Mouse (Mus musculus) heart, embryonic 16.5 days (tissue): ENCODE measurements at regions not wholly inside any gene's neighbourhood (a gene's known extent, or its start where the extent isn't known, plus 50 kb on each side); places are given as distances from the start of the nearest gene placed in this dataset.
"Not testable (repeated sequence)": the region's sequence is repeated elsewhere in the genome, so short reads cannot be mapped to it uniquely, and the experiment has no call there.

Experiments
- ATAC-seq: fragments of 200-750 bp; cut with Nextera tagmentation; replicated peaks from 2 replicates; pipeline ENCODE4 v1.8.0; 2017; ENCODE audit warnings: moderate number of reproducible peaks; ENCODE audit not compliant: insufficient read depth, low FRiP score; ENCODE audit errors: extremely low read depth
- H3K27ac ChIP-seq: fragments of 300-500 bp; sonication (generic); 2 replicates; pipeline ENCODE4 v1.5.1; 2014; ENCODE audit warnings: mild to moderate bottlenecking, low read length, control low read depth, moderate library complexity
- H3K27me3 ChIP-seq: fragments of 300-500 bp; sonication (generic); 2 replicates; pipeline ENCODE4 v1.6.1; 2014; ENCODE audit warnings: low read length, mixed read lengths; ENCODE audit not compliant: control insufficient read depth, insufficient read depth
- H3K36me3 ChIP-seq: fragments of 300-500 bp; sonication (generic); 2 replicates; pipeline ENCODE4 v1.6.1; 2014; ENCODE audit not compliant: control insufficient read depth, insufficient read depth
- H3K4me1 ChIP-seq: fragments of 300-500 bp; sonication (generic); 2 replicates; pipeline ENCODE4 v1.6.1; 2014; ENCODE audit warnings: low read length, mixed read lengths; ENCODE audit not compliant: control insufficient read depth, insufficient read depth
- H3K4me2 ChIP-seq: fragments of 300-500 bp; sonication (generic); 2 replicates; pipeline ENCODE4 v1.6.1; 2014; ENCODE audit warnings: low read depth, mild to moderate bottlenecking, control low read depth, low read length
- H3K4me3 ChIP-seq: fragments of 300-500 bp; sonication (generic); 2 replicates; pipeline ENCODE4 v1.5.1; 2014; ENCODE audit warnings: mild to moderate bottlenecking, control low read depth, low read length
- H3K9ac ChIP-seq: fragments of 300-500 bp; sonication (generic); 2 replicates; pipeline ENCODE4 v1.6.1; 2014; ENCODE audit warnings: low read length, control low read depth
- H3K9me3 ChIP-seq: fragments of 300-500 bp; sonication (generic); replicated peaks from 2 replicates; pipeline ENCODE4 v1.6.1; 2016; ENCODE audit warnings: low read length; ENCODE audit not compliant: control insufficient read depth
- WGBS: fragments of 180-500 bp; shearing (Covaris S2); extraction: QIAGEN DNeasy Blood & Tissue Kit; methylation state at CpG from one replicate; pipeline ENCODE4 v1.1.7; 2014; 5-methylcytosine and 5-hydroxymethylcytosine counted together

DNA sequence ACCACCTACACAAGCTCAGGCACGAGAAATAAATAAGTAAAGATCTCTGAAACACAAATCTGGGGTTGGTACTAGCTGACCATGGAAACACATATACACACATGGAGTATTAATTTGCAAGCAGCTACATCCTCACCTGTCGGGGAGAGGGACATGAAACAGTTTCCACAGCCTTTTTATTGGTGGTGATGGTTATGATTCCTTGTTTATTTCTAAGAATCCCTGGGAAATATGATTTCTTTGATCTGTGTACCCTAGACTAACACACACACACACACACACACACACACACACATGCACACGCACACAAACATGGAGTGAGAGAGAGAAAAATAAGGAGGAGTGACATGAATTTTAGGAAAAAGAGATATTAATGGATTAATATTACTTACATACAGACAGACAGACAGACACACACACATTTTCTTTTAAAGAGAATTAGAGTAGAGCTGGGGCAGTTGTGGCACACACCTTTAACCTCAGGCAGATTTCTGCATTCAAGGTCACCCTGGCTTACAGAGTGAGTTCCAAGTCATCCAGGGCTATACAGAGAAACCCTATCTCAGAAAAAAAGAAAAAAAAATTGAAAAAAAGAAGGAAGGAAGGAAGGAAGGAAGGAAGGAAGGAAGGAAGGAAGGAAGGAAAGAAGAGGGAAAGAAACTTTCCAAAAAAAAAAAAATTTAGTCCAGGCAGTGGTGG, 164.2 kb upstream of the Gdi2 start:
- H3K9ac ChIP-seq, ATAC-seq, H3K4me1 ChIP-seq, H3K4me2 ChIP-seq, H3K9me3 ChIP-seq, H3K36me3 ChIP-seq, H3K4me3 ChIP-seq, H3K27me3 ChIP-seq, H3K27ac ChIP-seq: not testable (repeated sequence)
- 41% methylated on average over 3 of the region's 3 CpGs for WGBS

DNA sequence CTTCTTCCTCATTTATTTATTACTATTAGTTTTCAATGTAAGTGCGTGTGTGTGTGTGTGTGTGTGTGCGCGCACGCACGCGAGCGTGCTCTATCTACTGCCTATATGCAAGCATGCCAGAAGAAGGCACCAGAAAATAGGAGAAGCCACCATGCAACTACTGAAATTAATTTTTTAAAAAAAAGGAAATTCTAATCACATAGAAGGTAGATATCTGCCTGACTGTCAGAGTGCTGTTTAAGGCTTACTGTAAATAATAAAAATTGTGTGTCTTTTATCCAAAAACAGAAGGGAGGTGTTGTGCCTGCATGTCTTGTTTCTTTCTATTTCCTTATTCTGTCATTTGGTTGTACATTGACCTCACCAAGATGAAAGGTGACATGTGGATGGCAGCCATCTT, 163.1 kb upstream of the Gdi2 start:
- Histone ChIP-seq H3K27me3 (no peaks in the 10 kb centered on the region), H3K9me3 (no peaks in the 10 kb centered on the region), H3K4me2 (no peak overlapping the region), H3K4me3 (no peak overlapping the region), H3K27ac (no peak overlapping the region), H3K4me1 (no peaks in the 10 kb centered on the region), H3K36me3 (no peaks in the 10 kb centered on the region), H3K9ac (no peak overlapping the region)
- ATAC-seq = no peak
- WGBS = over 99% methylated on average over 7 of the region's 7 CpGs

- not testable (repeated sequence) for H3K9me3 ChIP-seq, H3K4me2 ChIP-seq, ATAC-seq, H3K9ac ChIP-seq, H3K4me3 ChIP-seq, H3K27ac ChIP-seq, H3K27me3 ChIP-seq, H3K36me3 ChIP-seq, H3K4me1 ChIP-seq
- 44% methylated on average over 3 of the region's 3 CpGs for WGBS
Observed at GRCm38 (mm10) chr13:3377801-3378200, 160.1 kb upstream of the Gdi2 start.

DNA sequence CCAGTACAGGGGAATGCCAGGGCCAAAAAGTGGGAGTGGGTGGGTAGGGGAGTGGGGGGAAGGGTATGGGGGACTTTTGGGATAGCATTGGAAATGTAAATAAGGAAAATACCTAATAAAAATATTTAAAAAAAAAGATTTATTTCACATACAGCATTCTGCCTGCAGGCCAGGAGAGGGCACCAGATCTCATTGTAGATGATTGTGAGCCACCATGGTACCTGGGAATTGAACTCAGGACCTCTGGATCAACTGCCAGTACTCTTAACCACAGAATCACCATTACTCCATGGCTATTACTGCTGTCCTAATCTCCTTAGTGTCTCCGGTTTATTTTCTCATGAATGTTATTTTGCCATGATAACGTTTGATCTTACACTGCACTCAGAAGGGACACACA, 132.1 kb upstream of the Gdi2 start:
- H3K27me3 ChIP-seq, H3K4me2 ChIP-seq, H3K9me3 ChIP-seq, H3K4me3 ChIP-seq, H3K9ac ChIP-seq, ATAC-seq, H3K36me3 ChIP-seq, H3K4me1 ChIP-seq, H3K27ac ChIP-seq: not testable (repeated sequence)
- WGBS = 80% methylated on average over 2 of the region's 2 CpGs

GRCm38 (mm10) chr13:3406236-3407017, 131.4 kb upstream of the Gdi2 start:
- H3K4me3 ChIP-seq, H3K4me1 ChIP-seq, H3K27me3 ChIP-seq, H3K4me2 ChIP-seq, H3K9me3 ChIP-seq, H3K36me3 ChIP-seq, H3K9ac ChIP-seq, H3K27ac ChIP-seq: not testable (repeated sequence)
- WGBS = 35% methylated on average over 8 of the region's 8 CpGs
- peak; percentile 52; the same call in 1 of the 2 replicates for ATAC-seq

DNA sequence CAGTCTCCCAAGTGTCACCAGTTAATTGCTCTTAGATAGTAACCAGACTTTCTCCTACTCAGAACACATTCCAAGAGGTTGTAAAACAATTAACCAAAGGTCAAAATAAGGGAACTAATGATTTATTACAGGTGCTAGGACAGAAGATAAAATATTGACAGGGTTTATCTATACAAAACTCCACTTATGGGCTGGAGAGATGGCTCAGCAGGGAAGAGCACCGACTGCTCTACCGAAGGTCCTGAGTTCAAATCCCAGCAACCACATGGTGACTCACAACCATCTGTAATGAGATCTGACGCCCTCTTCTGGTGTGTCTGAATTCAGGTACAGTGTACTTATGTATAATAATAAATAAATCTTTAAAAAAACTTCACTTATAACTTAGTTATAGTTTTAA, 127.6 kb upstream of the Gdi2 start:
- H3K9me3 ChIP-seq, H3K9ac ChIP-seq, H3K4me3 ChIP-seq, H3K4me2 ChIP-seq, H3K4me1 ChIP-seq, H3K27me3 ChIP-seq, ATAC-seq, H3K36me3 ChIP-seq, H3K27ac ChIP-seq: not testable (repeated sequence)
- WGBS = 57% methylated on average over 3 of the region's 3 CpGs

- no peaks in the 10 kb centered on the region for H3K4me1 ChIP-seq
- no peaks in the 10 kb centered on the region for H3K36me3 ChIP-seq
- H3K4me2 ChIP-seq = no peak overlapping the region
- 66% methylated on average over 1 of the region's 1 CpGs for WGBS
- ATAC-seq = no peak
- no peaks in the 10 kb centered on the region for H3K27me3 ChIP-seq
- H3K9me3 ChIP-seq = peaks cover 15% of the 10 kb centered on the region
- H3K27ac ChIP-seq = no peak overlapping the region
- H3K4me3 ChIP-seq = no peak overlapping the region
- H3K9ac ChIP-seq = no peak overlapping the region
Observed at GRCm38 (mm10) chr13:3417026-3417425, 120.8 kb upstream of the Gdi2 start.

DNA sequence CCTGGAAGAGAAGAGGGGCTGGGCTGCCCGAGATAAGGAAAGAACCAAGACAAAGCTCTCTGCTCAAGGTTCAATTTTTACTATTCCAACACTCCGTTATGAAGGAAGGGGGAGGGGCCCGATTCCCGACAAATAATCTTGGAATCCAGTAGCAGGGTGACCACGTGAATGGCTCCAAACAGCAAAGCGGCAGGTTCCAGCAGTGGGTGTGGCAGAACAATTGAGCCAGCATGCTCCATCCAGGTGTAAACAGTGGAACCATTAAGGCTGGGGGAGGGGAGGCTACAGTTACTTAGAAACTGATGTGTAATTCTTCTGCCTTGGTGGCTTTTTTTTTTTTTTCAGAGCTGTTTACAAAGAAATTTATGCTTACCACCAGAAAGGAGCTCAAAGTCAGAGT, 82.5 kb upstream of the Gdi2 start:
- H3K27ac ChIP-seq, H3K27me3 ChIP-seq, H3K9ac ChIP-seq, ATAC-seq, H3K4me2 ChIP-seq, H3K9me3 ChIP-seq, H3K4me3 ChIP-seq, H3K4me1 ChIP-seq, H3K36me3 ChIP-seq: not testable (repeated sequence)
- WGBS = 81% methylated on average over 6 of the region's 6 CpGs

GRCm38 (mm10) chr13:3476884-3477283, 61.0 kb upstream of the Gdi2 start:
- Histone ChIP-seq H3K27me3 (no peaks in the 10 kb centered on the region), H3K9me3 (no peaks in the 10 kb centered on the region), H3K36me3 (no peaks in the 10 kb centered on the region), H3K4me1 (peaks cover 7% of the 10 kb centered on the region; the same call in 1 of the 2 replicates), H3K4me3 (no peak overlapping the region), H3K27ac (no peak overlapping the region), H3K9ac (no peak overlapping the region), H3K4me2 (no peak overlapping the region)
- no peak for ATAC-seq
